Mouse (Mus musculus) stomach, postnatal 0 days (tissue): ENCODE measurements at regions not wholly inside any gene's neighbourhood (a gene's known extent, or its start where the extent isn't known, plus 50 kb on each side); places are given as distances from the start of the nearest gene placed in this dataset.

ENCODE experiments used
- ATAC-seq: fragments of 200-750 bp; cut with Nextera tagmentation; 2 replicates; pipeline ENCODE4 v1.8.0; 2017; ENCODE audit not compliant: low FRiP score, low TSS enrichment
- DNase-seq: peaks from one replicate; pipeline ENCODE4 v3.0.0-alpha.2; 2016; ENCODE audit warnings: low spot score
- H3K27ac ChIP-seq: fragments of 300-500 bp; sonication (generic); replicated peaks from 2 replicates; pipeline ENCODE4 v1.5.1; 2014; ENCODE audit warnings: mild to moderate bottlenecking, control low read depth
- H3K27me3 ChIP-seq: fragments of 300-500 bp; sonication (generic); 2 replicates; pipeline ENCODE4 v1.6.1; 2014; ENCODE audit warnings: low read length; ENCODE audit not compliant: control insufficient read depth, insufficient read depth
- H3K36me3 ChIP-seq: fragments of 300-500 bp; sonication (generic); 2 replicates; pipeline ENCODE4 v1.6.1; 2014; ENCODE audit warnings: low read length, mixed read lengths; ENCODE audit not compliant: control insufficient read depth, insufficient read depth
- H3K4me1 ChIP-seq: fragments of 300-500 bp; sonication (generic); replicated peaks from 2 replicates; pipeline ENCODE4 v1.6.1; 2014; ENCODE audit warnings: antibody characterized with exemption; ENCODE audit not compliant: control insufficient read depth, insufficient read depth
- H3K4me2 ChIP-seq: fragments of 300-500 bp; sonication (generic); replicated peaks from 2 replicates; pipeline ENCODE4 v1.6.1; 2014; ENCODE audit warnings: low read depth, mild to moderate bottlenecking, control low read depth, moderate library complexity
- H3K4me3 ChIP-seq: fragments of 300-500 bp; sonication (generic); 2 replicates; pipeline ENCODE4 v1.5.1; 2014; ENCODE audit warnings: low read depth, low read length, control low read depth
- H3K9ac ChIP-seq: fragments of 300-500 bp; sonication (generic); 2 replicates; pipeline ENCODE4 v1.6.1; 2014; ENCODE audit warnings: mild to moderate bottlenecking, low read length, control low read depth, mixed read lengths
- H3K9me3 ChIP-seq: fragments of 300-500 bp; sonication (generic); 2 replicates; pipeline ENCODE4 v1.6.1; 2016; ENCODE audit warnings: low read length; ENCODE audit not compliant: control insufficient read depth
- CTCF ChIP-seq: IDR thresholded peaks from 2 replicates; pipeline ENCODE4 v1.5.1; 2016; ENCODE audit warnings: antibody characterized with exemption, low read depth, mild to moderate bottlenecking, moderate library complexity
- EP300 ChIP-seq: optimal IDR thresholded peaks from 2 replicates; pipeline ENCODE3; 2016; ENCODE audit warnings: antibody characterized with exemption
- WGBS: fragments of 180-500 bp; shearing (Covaris S2); extraction: QIAGEN DNeasy Blood & Tissue Kit; methylation state at CpG from one replicate; pipeline ENCODE4 v1.1.7; 2014; 5-methylcytosine and 5-hydroxymethylcytosine counted together

DNA sequence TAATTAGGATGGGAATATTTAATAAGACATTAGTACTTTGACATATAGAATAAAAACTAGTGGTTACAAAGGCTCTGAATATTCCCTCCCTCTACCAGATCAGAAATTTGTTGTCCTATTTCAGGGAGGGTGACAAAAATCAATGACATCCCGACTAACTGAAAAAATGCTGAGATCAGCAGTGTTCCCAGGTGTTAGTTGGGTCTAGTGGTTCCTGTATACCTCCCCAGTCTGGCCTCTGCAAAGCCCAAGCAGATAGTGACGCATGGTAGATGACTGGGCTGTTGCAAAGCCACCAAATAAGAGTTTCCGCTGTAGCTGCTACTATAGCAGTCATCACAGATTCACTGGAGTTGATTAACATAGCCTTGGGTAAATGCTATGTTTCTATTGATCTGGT lies 59.9 kb upstream of the Gm4791 start:
- no peaks in the 10 kb centered on the region for H3K27me3 ChIP-seq
- no peak overlapping the region for H3K4me3 ChIP-seq
- H3K36me3 ChIP-seq: no peaks in the 10 kb centered on the region
- H3K27ac ChIP-seq: no peak overlapping the region
- no peaks in the 10 kb centered on the region for H3K4me1 ChIP-seq
- no peak overlapping the region for H3K4me2 ChIP-seq
- TF ChIP-seq EP300 (no peak), CTCF (no peak)
- DNase-seq: no peak
- no peak overlapping the region for H3K9ac ChIP-seq
- 77% methylated on average over 3 of the region's 3 CpGs for WGBS
- no peaks in the 10 kb centered on the region for H3K9me3 ChIP-seq
- ATAC-seq: no peak

DNA sequence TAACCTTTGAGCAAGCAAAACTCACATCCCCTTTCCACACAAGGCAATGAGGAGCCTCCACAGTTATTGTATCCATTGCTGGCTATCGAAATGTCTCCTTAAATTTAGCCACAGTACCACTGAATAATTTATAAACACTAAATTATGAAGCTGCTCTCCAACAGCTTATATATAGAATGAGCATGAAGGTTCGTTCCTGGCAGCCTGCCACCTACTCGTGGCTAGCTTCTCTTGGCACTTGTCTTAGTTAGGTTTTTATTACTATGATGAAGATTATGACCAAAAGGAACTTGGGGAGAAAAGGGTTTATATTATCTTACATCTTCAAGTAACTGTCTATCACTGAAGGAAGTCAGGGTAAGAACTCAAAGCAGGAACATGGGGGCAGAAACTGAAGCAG lies 72.9 kb upstream of the Gm4791 start:
- Histone ChIP-seq H3K4me1 (no peaks in the 10 kb centered on the region), H3K9me3 (no peaks in the 10 kb centered on the region), H3K27me3 (no peaks in the 10 kb centered on the region), H3K36me3 (no peaks in the 10 kb centered on the region), H3K9ac (no peak overlapping the region), H3K4me2 (no peak overlapping the region), H3K4me3 (no peak overlapping the region), H3K27ac (no peak overlapping the region)
- DNase-seq (no peak), ATAC-seq (no peak)
- 50% methylated on average over 3 of the region's 3 CpGs for WGBS
- TF ChIP-seq EP300: no peak
- no peak for TF ChIP-seq CTCF

GRCm38 (mm10) chr9:46920081-46920480 lies 78.5 kb upstream of the Gm4791 start:
- TF ChIP-seq EP300 (no peak), CTCF (no peak)
- H3K4me3 ChIP-seq: no peak overlapping the region
- no peak overlapping the region for H3K27ac ChIP-seq
- H3K4me2 ChIP-seq: no peak overlapping the region
- H3K9ac ChIP-seq: no peak overlapping the region
- no peaks in the 10 kb centered on the region for H3K9me3 ChIP-seq
- WGBS: 87% methylated on average over 1 of the region's 1 CpGs
- no peaks in the 10 kb centered on the region for H3K4me1 ChIP-seq
- DNase-seq: no peak
- ATAC-seq: no peak
- no peaks in the 10 kb centered on the region for H3K36me3 ChIP-seq
- no peaks in the 10 kb centered on the region for H3K27me3 ChIP-seq

GRCm38 (mm10) chr9:46913238-46913637 lies 85.3 kb upstream of the Gm4791 start:
- 60% methylated on average over 3 of the region's 3 CpGs for WGBS
- H3K36me3 ChIP-seq: no peaks in the 10 kb centered on the region
- no peak overlapping the region for H3K9ac ChIP-seq
- H3K4me3 ChIP-seq: no peak overlapping the region
- H3K27ac ChIP-seq: no peak overlapping the region
- H3K4me1 ChIP-seq: no peaks in the 10 kb centered on the region
- H3K9me3 ChIP-seq: no peaks in the 10 kb centered on the region
- H3K27me3 ChIP-seq: no peaks in the 10 kb centered on the region
- no peak for TF ChIP-seq EP300
- no peak for TF ChIP-seq CTCF
- DNase-seq (no peak), ATAC-seq (no peak)
- no peak overlapping the region for H3K4me2 ChIP-seq

DNA sequence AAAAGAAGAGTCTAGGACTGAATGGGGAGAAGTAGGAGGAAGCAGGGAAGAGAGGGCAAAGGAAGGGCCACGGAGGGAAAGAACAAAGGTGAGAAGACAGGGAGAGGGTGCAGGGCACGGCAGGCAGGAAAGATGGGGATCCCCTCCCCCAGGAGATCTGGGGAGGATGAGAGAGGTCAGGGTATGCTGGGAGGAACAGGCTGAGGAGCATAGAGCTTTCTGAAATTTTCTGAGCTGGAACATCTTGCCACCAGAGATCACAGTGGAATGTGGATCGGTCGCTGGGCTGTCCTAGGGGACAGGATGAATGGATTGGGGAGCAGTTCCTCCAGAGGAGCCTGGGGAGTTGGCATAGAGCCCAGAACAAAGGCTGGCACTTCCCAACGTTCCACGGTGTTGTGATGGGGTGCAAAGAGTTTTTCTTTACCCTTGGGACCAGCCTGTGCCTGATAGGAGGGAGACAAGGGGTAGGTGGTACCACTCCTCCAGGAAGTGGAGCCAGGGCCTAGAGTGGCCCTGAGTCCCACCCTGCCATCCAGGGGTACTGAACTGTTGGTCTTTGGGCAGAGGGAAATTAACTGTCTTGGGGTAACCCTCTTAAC lies 89.0 kb upstream of the Gm4791 start:
- Histone ChIP-seq H3K27me3 (no peaks in the 10 kb centered on the region), H3K4me3 (no peak overlapping the region), H3K36me3 (no peaks in the 10 kb centered on the region), H3K4me1 (no peaks in the 10 kb centered on the region), H3K27ac (no peak overlapping the region), H3K4me2 (no peak overlapping the region), H3K9me3 (no peaks in the 10 kb centered on the region), H3K9ac (no peak overlapping the region)
- ATAC-seq: 0 out of 2 replicates have a peak, but pooled peaks have one; percentile 26
- WGBS: 18% methylated on average over 6 of the region's 6 CpGs
- TF ChIP-seq CTCF (no peak), EP300 (no peak)
- DNase-seq: no peak

DNA sequence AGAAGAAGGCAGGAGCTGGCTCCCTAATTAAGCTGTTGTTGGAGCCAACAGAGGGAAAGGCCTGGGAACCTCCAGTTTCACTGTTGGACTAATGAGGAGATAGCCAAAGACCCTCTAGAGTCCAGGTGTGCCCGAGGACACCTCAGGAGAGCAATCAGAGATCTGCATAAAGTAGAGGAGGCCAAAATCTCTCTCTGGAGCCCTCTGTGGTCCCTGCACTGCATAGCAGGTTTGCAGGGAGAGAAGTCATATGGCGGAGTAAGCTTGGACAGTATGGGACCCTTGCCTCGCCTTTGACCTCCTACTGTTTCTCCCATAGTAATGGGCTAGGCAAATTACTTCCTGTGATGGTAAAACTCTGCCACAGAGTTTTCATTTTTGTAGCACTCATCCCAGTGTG lies 93.5 kb upstream of the Gm4791 start:
- 88% methylated on average over 3 of the region's 3 CpGs for WGBS
- H3K9ac ChIP-seq: no peak overlapping the region

More for the DNA sequence above, 93.5 kb upstream of the Gm4791 start:
- no peak overlapping the region for H3K27ac ChIP-seq
- no peak for DNase-seq
- no peaks in the 10 kb centered on the region for H3K36me3 ChIP-seq
- no peaks in the 10 kb centered on the region for H3K9me3 ChIP-seq
- H3K27me3 ChIP-seq: no peaks in the 10 kb centered on the region
- no peaks in the 10 kb centered on the region for H3K4me1 ChIP-seq
- TF ChIP-seq EP300 (no peak), CTCF (no peak)
- no peak for ATAC-seq
- no peak overlapping the region for H3K4me2 ChIP-seq
- H3K4me3 ChIP-seq: no peak overlapping the region
